Mouse (Mus musculus): Measurements from ENCODE around the gene Rc3h2. TPM values are rescaled to one million over a fixed set of nuclear protein-coding genes. Genes with fewer than 3 reads are reported as not detected.

The Rc3h2 gene
- total and polyA plus RNA-seq, 3 experiments, result 5.7 to 7.9 (median 6.2) TPM

DNA sequence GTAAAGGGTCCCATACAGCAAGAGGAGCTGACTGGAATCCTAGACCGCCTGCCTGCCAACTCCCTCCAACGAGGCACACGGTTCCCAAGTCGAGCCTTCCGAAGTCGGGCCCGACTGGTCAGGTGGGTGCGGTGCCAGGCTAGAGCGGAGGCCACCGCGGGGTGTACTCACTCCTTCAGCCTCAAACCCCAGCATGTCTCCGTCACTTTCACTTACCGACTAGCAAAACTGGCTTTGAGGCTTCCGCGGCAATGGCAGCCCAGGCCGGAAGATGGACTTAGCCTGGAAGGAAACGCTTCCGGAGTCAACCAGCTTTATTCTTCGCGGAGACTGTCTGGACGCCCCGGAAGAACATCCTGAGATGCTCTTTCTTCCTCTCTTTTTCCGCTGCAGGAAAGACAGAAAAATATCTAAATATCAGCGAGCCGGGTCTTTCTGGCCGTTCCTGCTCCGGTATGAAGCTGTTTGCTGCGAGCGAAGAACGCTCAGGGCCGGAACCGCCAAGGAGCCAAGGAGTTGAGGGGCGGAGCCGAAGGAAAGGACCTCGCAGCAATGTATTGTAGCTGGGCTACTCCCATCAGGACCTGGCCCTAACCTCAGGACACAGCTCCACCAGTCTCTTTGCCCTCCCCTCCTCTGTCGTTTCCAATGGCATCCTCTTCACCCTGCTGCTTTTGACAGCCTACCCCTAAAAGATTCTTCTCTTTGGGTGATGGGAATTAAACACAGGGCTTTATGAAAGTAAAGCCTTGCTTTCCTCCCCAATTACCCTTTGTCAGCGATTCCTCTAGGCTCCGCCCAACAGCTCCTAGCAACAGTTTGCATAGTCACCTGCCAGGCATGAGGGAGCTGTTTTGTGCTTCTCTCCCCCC lies 8.1 kb upstream of the Rc3h2 start (continued):
- TF ChIP-seq SMC3 (IDR thresholded peaks at IDR 0.05; ENCODE audit: low read depth, low read length) (no peak), MAX (IDR thresholded peaks at IDR 0.05; ENCODE audit: low read length) (peak; percentile 59; the same call in 1 of the 2 replicates), POLR2AphosphoS2 (IDR thresholded peaks at IDR 0.05; ENCODE audit: low read depth, low read length) (peak; percentile 52; the same call in 1 of the 2 replicates), SIN3A (IDR thresholded peaks at IDR 0.05; ENCODE audit: low read length) (peak; percentile 95), BHLHE40 (IDR thresholded peaks at IDR 0.05; ENCODE audit: low read depth, low read length) (peak; percentile 94), IRF4 (IDR thresholded peaks at IDR 0.05; ENCODE audit: low read depth, low read length) (peak; percentile 68; the same call in 1 of the 2 replicates), EP300 (IDR thresholded peaks at IDR 0.05; ENCODE audit: low read length) (no peak), CHD2 (IDR thresholded peaks at IDR 0.05; ENCODE audit: low read length) (peak; percentile 96), ZNF384 (IDR thresholded peaks at IDR 0.05; ENCODE audit: low read depth, low read length) (no peak), E2F4 (IDR thresholded peaks at IDR 0.05; ENCODE audit: insufficient replicate concordance, low read depth, low read length) (0 out of 2 replicates have a peak, but pooled peaks have one; percentile 61), RAD21 (IDR thresholded peaks at IDR 0.05; ENCODE audit: low read depth, low read length) (no peak)

DNA sequence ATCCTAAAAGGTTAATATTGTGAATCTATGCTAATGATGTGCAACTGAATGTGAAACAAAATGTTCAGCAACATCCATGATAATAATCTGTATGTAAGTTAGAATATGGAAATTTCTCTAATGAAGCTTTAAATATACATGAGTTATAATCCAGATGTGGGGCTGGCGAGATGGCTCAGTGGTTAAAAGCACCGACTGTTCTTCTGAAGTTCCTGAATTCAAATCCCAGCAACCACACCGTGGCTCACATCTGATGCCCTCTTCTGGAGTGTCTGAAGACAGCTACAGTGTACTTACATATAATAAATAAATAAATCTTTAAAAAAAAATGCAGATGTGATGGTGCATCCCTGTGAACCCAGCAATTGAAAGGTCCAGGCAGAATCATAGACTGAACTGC lies 968 bp upstream of the Rc3h2 start:
- peaks cover 6 to 15% of the 10 kb centered on the region in 2 experiments for H3K36me3 ChIP-seq (replicated peaks in 1 of 2; ENCODE audit: control insufficient read depth in 1 of 2, insufficient read depth in 1 of 2, low read length in 1 of 2)
- dilution Hi-C loops (cut with MboI; ENCODE audit: extremely low pct_ligation_motif_present, extremely low pct_unique_long_range_greater_than_20kb, low sequenced_read_pairs), result no loop called here
- TF ChIP-seq ZC3H11A (IDR thresholded peaks at IDR 0.05; ENCODE audit: low read depth, low read length) (no peak), MXI1 (IDR thresholded peaks at IDR 0.05; ENCODE audit: low read depth, low read length) (no peak), ETS1 (conservative IDR thresholded peaks at IDR 0.05; ENCODE audit: low read depth, low read length) (no peak)
- peaks cover 30% of the 10 kb centered on the region for H3K79me2 ChIP-seq (replicated peaks; ENCODE audit: control insufficient read depth, extremely low read depth, insufficient read depth, poor library complexity, severe bottlenecking)
- H3K4me2 ChIP-seq (ENCODE audit: insufficient read depth, low read depth, poor library complexity, severe bottlenecking), result no peak overlapping the region
- H3K4me1 ChIP-seq (ENCODE audit: control insufficient read depth in 1 of 2, insufficient read depth in 2 of 2), result peaks cover 0 to 43% of the 10 kb centered on the region in 2 experiments; a peak in 2 of 4 replicates
- peak; percentile 44 for DNase-seq (ENCODE audit: extremely low read depth)
- no peaks in the 10 kb centered on the region for H3K9me3 ChIP-seq (replicated peaks; ENCODE audit: low read length)
- no peaks in the 10 kb centered on the region for H3K27me3 ChIP-seq (replicated peaks)
- H3K4me3 ChIP-seq (replicated peaks in 1 of 3; ENCODE audit: low read depth in 2 of 3, low read length in 2 of 3, poor library complexity in 1 of 3), result no peak overlapping the region
- no peak overlapping the region for H3K27ac ChIP-seq (ENCODE audit: insufficient read depth, low read depth)
- no peak overlapping the region for H3K9ac ChIP-seq (ENCODE audit: insufficient read depth, low read depth)
- in situ Hi-C loops (cut with MboI; ENCODE audit: low pct_ligation_motif_present, low pct_unique_long_range_greater_than_20kb, low sequenced_read_pairs), result no loop called here

DNA sequence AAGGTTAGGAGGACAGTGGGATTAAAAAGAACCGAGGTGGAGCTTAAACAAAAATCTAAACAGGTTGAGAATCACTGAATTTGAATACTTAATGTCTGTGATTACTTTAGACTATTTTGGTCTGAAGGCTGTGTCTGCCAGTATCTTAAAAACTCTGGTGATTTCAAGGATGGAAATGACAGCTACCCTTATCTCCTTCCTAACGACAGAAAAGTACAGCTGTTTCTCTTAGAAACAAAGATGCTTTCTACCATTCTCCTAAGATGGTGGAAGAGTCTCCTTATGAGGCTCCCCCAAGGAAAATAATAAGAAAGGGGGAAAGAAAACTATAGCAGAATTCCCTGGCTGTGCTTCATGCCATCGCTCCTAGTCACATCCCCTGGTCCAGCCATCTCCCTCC lies 800 bp downstream of the Rc3h2 start:
- H3K4me3 ChIP-seq (replicated peaks in 1 of 3; ENCODE audit: low read depth in 2 of 3, low read length in 2 of 3, poor library complexity in 1 of 3), result peak overlapping the region; percentile 68 to 88 (median 81)
- peaks cover 0 to 32% of the 10 kb centered on the region in 2 experiments; a peak in 2 of 4 replicates for H3K4me1 ChIP-seq (ENCODE audit: control insufficient read depth in 1 of 2, insufficient read depth in 2 of 2)
- H3K9me3 ChIP-seq (replicated peaks; ENCODE audit: low read length), result no peaks in the 10 kb centered on the region
- H3K36me3 ChIP-seq (replicated peaks in 1 of 2; ENCODE audit: control insufficient read depth in 1 of 2, insufficient read depth in 1 of 2, low read length in 1 of 2), result peaks cover 0 to 6% of the 10 kb centered on the region in 2 experiments
- dilution Hi-C loops (cut with MboI; ENCODE audit: extremely low pct_ligation_motif_present, extremely low pct_unique_long_range_greater_than_20kb, low sequenced_read_pairs) (no loop called here), in situ Hi-C loops (cut with MboI; ENCODE audit: low pct_ligation_motif_present, low pct_unique_long_range_greater_than_20kb, low sequenced_read_pairs) (no loop called here)
- H3K27ac ChIP-seq (ENCODE audit: insufficient read depth, low read depth), result peak overlapping the region; percentile 95
- no peaks in the 10 kb centered on the region for H3K27me3 ChIP-seq (replicated peaks)
- no peak for DNase-seq (ENCODE audit: extremely low read depth)
- peaks cover 26% of the 10 kb centered on the region for H3K79me2 ChIP-seq (replicated peaks; ENCODE audit: control insufficient read depth, extremely low read depth, insufficient read depth, poor library complexity, severe bottlenecking)
- peak overlapping the region; percentile 98 for H3K9ac ChIP-seq (ENCODE audit: insufficient read depth, low read depth)
- TF ChIP-seq KAT2A (IDR thresholded peaks at IDR 0.05; ENCODE audit: insufficient replicate concordance, low read length) (no peak), ZNF384 (IDR thresholded peaks at IDR 0.05; ENCODE audit: low read depth, low read length) (no peak), TCF12 (IDR thresholded peaks at IDR 0.05; ENCODE audit: low read depth, low read length) (no peak), SIN3A (IDR thresholded peaks at IDR 0.05; ENCODE audit: low read length) (0 out of 2 replicates have a peak, but pooled peaks have one; percentile 19)
- H3K4me2 ChIP-seq (ENCODE audit: insufficient read depth, low read depth, poor library complexity, severe bottlenecking), result peak overlapping the region; percentile 33

Measured in CH12.LX (cell line).